Comparison of ENCODE assay signal across 15 mouse cellular contexts in the genomic region with DNA sequence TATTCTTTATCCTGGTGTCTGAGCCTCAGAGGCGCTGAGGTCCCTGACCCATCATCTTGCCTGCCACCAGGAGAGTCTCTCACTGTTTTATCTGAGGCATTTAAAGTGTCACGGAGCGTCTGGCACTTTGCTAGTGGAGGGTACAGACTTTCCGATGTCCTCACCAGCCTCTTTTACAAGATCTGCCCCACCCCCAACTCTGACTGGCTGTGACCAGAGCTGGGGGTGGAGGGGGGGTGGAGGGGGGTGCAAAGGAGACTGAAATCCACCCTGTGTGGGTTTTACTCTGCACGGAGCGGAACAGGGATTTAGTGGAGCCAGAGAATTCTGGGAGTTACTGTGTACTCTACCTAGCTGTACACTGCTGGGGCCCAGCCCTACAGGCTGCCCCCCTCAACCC.
A peak's percentile ranks its signal among the peaks of the same experiment; 100 is the strongest.
DNase-seq lines count a peak whose midpoint lies in the region; ATAC-seq lines count a peak whose summit lies in the region.
"Had no signal": no experiment of that assay in that cellular context is flagged by ENCODE, and none has a peak within 500 bp of the region (broad histone marks: within the 10 kb centered on the region; RNA-seq: fewer than 3 reads in every experiment).

No protein-coding gene starts in this region.

- 0 out of 2 replicates have a peak, but pooled peaks cover 3% of the 10 kb centered on the region for H3K27me3 ChIP-seq in forebrain, embryonic 14.5 days (replicated peaks; ENCODE audit: control insufficient read depth, insufficient read depth, low read length)
- peaks cover 20% of the 10 kb centered on the region for H3K27me3 ChIP-seq in forebrain, embryonic 13.5 days
- H3K27me3 ChIP-seq in kidney, embryonic 14.5 days (ENCODE audit: control insufficient read depth, insufficient read depth, low read length): no peaks in the 10 kb centered on the region; the same call in 1 of the 2 replicates
- 0 out of 2 replicates have a peak, but pooled peaks cover 3% of the 10 kb centered on the region for H3K27me3 ChIP-seq in embryonic facial prominence, embryonic 15.5 days
- peaks cover 8% of the 10 kb centered on the region for H3K27me3 ChIP-seq in midbrain, embryonic 12.5 days
- H3K27me3 ChIP-seq: hindbrain, embryonic 15.5 days had no signal

- DNase-seq in forebrain, embryonic 14.5 days (ENCODE audit: low spot score): no peak
- no peak for DNase-seq in kidney, adult 11 months
- no peak for DNase-seq in spleen, postnatal 10 days (ENCODE audit: low spot score in 2 of 2)
- DNase-seq in gastrocnemius, adult 18-20 months (ENCODE audit: low spot score): no peak
- DNase-seq: B cell, adult 2 months; cerebellum, adult 18-20 months; liver, embryonic 13.5 days had no signal

- H3K9ac ChIP-seq in forebrain, embryonic 14.5 days (ENCODE audit: low read length): no peak overlapping the region
- no peak overlapping the region for H3K9ac ChIP-seq in forebrain, embryonic 13.5 days
- peak overlapping the region; percentile 23; the same call in 1 of the 2 replicates for H3K9ac ChIP-seq in kidney, embryonic 14.5 days (ENCODE audit: low read depth, low read length)
- no peak overlapping the region for H3K9ac ChIP-seq in embryonic facial prominence, embryonic 15.5 days
- H3K9ac ChIP-seq in midbrain, embryonic 12.5 days (replicated peaks): peak overlapping the region; percentile 24; the same call in 1 of the 2 replicates
- H3K9ac ChIP-seq: hindbrain, embryonic 15.5 days; liver, embryonic 13.5 days; neural tube, embryonic 13.5 days had no signal

- ATAC-seq in forebrain, embryonic 14.5 days: no peak
- no peak for ATAC-seq in forebrain, embryonic 13.5 days
- no peak for ATAC-seq in kidney, embryonic 14.5 days (ENCODE audit: low FRiP score, low TSS enrichment)
- ATAC-seq in embryonic facial prominence, embryonic 15.5 days (ENCODE audit: insufficient number of reproducible peaks, low FRiP score, low TSS enrichment, low read depth): 0 out of 2 replicates have a peak, but pooled peaks have one; percentile 30
- ATAC-seq in midbrain, embryonic 12.5 days (ENCODE audit: low FRiP score, low read depth): peak; percentile 39

- H3K9me3 ChIP-seq in forebrain, embryonic 14.5 days (replicated peaks; ENCODE audit: control insufficient read depth, low read length): no peaks in the 10 kb centered on the region
- H3K9me3 ChIP-seq in forebrain, embryonic 13.5 days (replicated peaks): no peaks in the 10 kb centered on the region
- H3K9me3 ChIP-seq in kidney, embryonic 14.5 days (ENCODE audit: control insufficient read depth, low read length): no peaks in the 10 kb centered on the region
- H3K9me3 ChIP-seq in embryonic facial prominence, embryonic 15.5 days (replicated peaks): no peaks in the 10 kb centered on the region
- H3K9me3 ChIP-seq in midbrain, embryonic 12.5 days: no peaks in the 10 kb centered on the region
- H3K9me3 ChIP-seq: G1E; hindbrain, embryonic 15.5 days; liver, embryonic 13.5 days; neural tube, embryonic 13.5 days had no signal

- no peak overlapping the region for H3K4me3 ChIP-seq in forebrain, embryonic 14.5 days (ENCODE audit: low read depth, low read length)
- no peak overlapping the region for H3K4me3 ChIP-seq in forebrain, embryonic 13.5 days
- no peak overlapping the region for H3K4me3 ChIP-seq in kidney, embryonic 14.5 days (ENCODE audit: low read length)
- H3K4me3 ChIP-seq in embryonic facial prominence, embryonic 15.5 days (replicated peaks): no peak overlapping the region
- no peak overlapping the region for H3K4me3 ChIP-seq in midbrain, embryonic 12.5 days
- H3K4me3 ChIP-seq: hindbrain, embryonic 15.5 days; liver, embryonic 13.5 days; neural tube, embryonic 13.5 days had no signal

- peaks cover 35% of the 10 kb centered on the region for H3K4me1 ChIP-seq in forebrain, embryonic 14.5 days (ENCODE audit: control insufficient read depth, insufficient read depth, low read length)
- peaks cover 49% of the 10 kb centered on the region for H3K4me1 ChIP-seq in forebrain, embryonic 13.5 days
- H3K4me1 ChIP-seq in kidney, embryonic 14.5 days (ENCODE audit: control insufficient read depth, insufficient read depth, low read length): peaks cover 18% of the 10 kb centered on the region
- peaks cover 23% of the 10 kb centered on the region for H3K4me1 ChIP-seq in embryonic facial prominence, embryonic 15.5 days
- peaks cover 48% of the 10 kb centered on the region for H3K4me1 ChIP-seq in midbrain, embryonic 12.5 days

- H3K4me2 ChIP-seq in forebrain, embryonic 14.5 days (ENCODE audit: low read length): no peak overlapping the region
- H3K4me2 ChIP-seq in forebrain, embryonic 13.5 days: no peak overlapping the region
- no peak overlapping the region; the same call in 1 of the 2 replicates for H3K4me2 ChIP-seq in kidney, embryonic 14.5 days (replicated peaks; ENCODE audit: low read depth, low read length)
- H3K4me2 ChIP-seq in embryonic facial prominence, embryonic 15.5 days (replicated peaks): no peak overlapping the region
- no peak overlapping the region for H3K4me2 ChIP-seq in midbrain, embryonic 12.5 days (replicated peaks)
- H3K4me2 ChIP-seq: hindbrain, embryonic 15.5 days; liver, embryonic 13.5 days; neural tube, embryonic 13.5 days had no signal

- 32% methylated on average over 6 of the region's 6 CpGs for WGBS in forebrain, embryonic 14.5 days
- WGBS in forebrain, embryonic 13.5 days: 20% methylated on average over 6 of the region's 6 CpGs
- WGBS in kidney, embryonic 14.5 days: 22% methylated on average over 6 of the region's 6 CpGs
- 30% methylated on average over 6 of the region's 6 CpGs for WGBS in embryonic facial prominence, embryonic 15.5 days
- WGBS in midbrain, embryonic 12.5 days: 8% methylated on average over 6 of the region's 6 CpGs

- peak overlapping the region; percentile 9; the same call in 1 of the 2 replicates for H3K27ac ChIP-seq in forebrain, embryonic 14.5 days (ENCODE audit: low read depth, low read length)
- H3K27ac ChIP-seq in forebrain, embryonic 13.5 days: no peak overlapping the region
- no peak overlapping the region for H3K27ac ChIP-seq in kidney, embryonic 14.5 days (ENCODE audit: low read depth, low read length)
- no peak overlapping the region for H3K27ac ChIP-seq in embryonic facial prominence, embryonic 15.5 days (replicated peaks)
- peak overlapping the region; percentile 47; the same call in 1 of the 2 replicates for H3K27ac ChIP-seq in midbrain, embryonic 12.5 days (replicated peaks)
- H3K27ac ChIP-seq: kidney, postnatal 0 days; liver, embryonic 13.5 days; neural tube, embryonic 13.5 days had no signal

- H3K36me3 ChIP-seq in forebrain, embryonic 14.5 days (ENCODE audit: control insufficient read depth, insufficient read depth, low read length): no peaks in the 10 kb centered on the region
- H3K36me3 ChIP-seq in forebrain, embryonic 13.5 days (ENCODE audit: poor library complexity, severe bottlenecking): no peaks in the 10 kb centered on the region
- no peaks in the 10 kb centered on the region for H3K36me3 ChIP-seq in kidney, embryonic 14.5 days (ENCODE audit: control insufficient read depth, insufficient read depth, low read length)
- H3K36me3 ChIP-seq in embryonic facial prominence, embryonic 15.5 days: no peaks in the 10 kb centered on the region
- no peaks in the 10 kb centered on the region for H3K36me3 ChIP-seq in midbrain, embryonic 12.5 days
- H3K36me3 ChIP-seq: G1E; hindbrain, embryonic 15.5 days; liver, embryonic 13.5 days; neural tube, embryonic 13.5 days had no signal

Comparison
In these comparisons a context has a peak if more than half of its experiments do, and no peak if none do; other contexts are left out.
1. H3K27ac ChIP-seq: peak in forebrain, embryonic 14.5 days (single experiment) and midbrain, embryonic 12.5 days (single experiment); none in forebrain, embryonic 13.5 days (single experiment), kidney, embryonic 14.5 days (single experiment) and embryonic facial prominence, embryonic 15.5 days (single experiment).
2. ATAC-seq: peak in embryonic facial prominence, embryonic 15.5 days (single experiment) and midbrain, embryonic 12.5 days (single experiment); none in forebrain, embryonic 14.5 days (single experiment), forebrain, embryonic 13.5 days (single experiment) and kidney, embryonic 14.5 days (single experiment).
3. H3K9ac ChIP-seq: peak in kidney, embryonic 14.5 days (single experiment) and midbrain, embryonic 12.5 days (single experiment); none in forebrain, embryonic 14.5 days (single experiment), forebrain, embryonic 13.5 days (single experiment) and embryonic facial prominence, embryonic 15.5 days (single experiment).